Mouse (Mus musculus) midbrain, embryonic 10.5 days (tissue): ENCODE measurements at regions not wholly inside any gene's neighbourhood (a gene's known extent, or its start where the extent isn't known, plus 50 kb on each side); places are given as distances from the start of the nearest gene placed in this dataset.

Experiments used
- DNase-seq: peaks from one replicate; pipeline ENCODE4 v3.0.0-alpha.2; 2017; ENCODE audit warnings: low spot score
- H3K27ac ChIP-seq: fragments of 300-500 bp; sonication (generic); replicated peaks from 2 replicates; pipeline ENCODE4 v1.5.1; 2016; ENCODE audit warnings: mild to moderate bottlenecking
- H3K27me3 ChIP-seq: fragments of 300-500 bp; sonication (generic); 2 replicates; pipeline ENCODE4 v1.6.1; 2016; ENCODE audit warnings: low read depth, mild to moderate bottlenecking; ENCODE audit not compliant: poor library complexity, severe bottlenecking
- H3K36me3 ChIP-seq: fragments of 300-500 bp; sonication (generic); 2 replicates; pipeline ENCODE4 v1.6.1; 2016; ENCODE audit warnings: mild to moderate bottlenecking, moderate library complexity
- H3K4me1 ChIP-seq: fragments of 300-500 bp; sonication (generic); 2 replicates; pipeline ENCODE4 v1.6.1; 2016
- H3K4me3 ChIP-seq: fragments of 300-500 bp; sonication (generic); 2 replicates; pipeline ENCODE4 v1.5.1; 2016; ENCODE audit warnings: mild to moderate bottlenecking, moderate library complexity
- H3K9me3 ChIP-seq: fragments of 300-500 bp; sonication (generic); replicated peaks from 2 replicates; pipeline ENCODE4 v1.6.1; 2016; ENCODE audit warnings: mild to moderate bottlenecking
- WGBS: fragments of 180-500 bp; shearing (Covaris S2); methylation state at CpG from one replicate; pipeline ENCODE4 v1.1.7; 2016; 5-methylcytosine and 5-hydroxymethylcytosine counted together

DNA sequence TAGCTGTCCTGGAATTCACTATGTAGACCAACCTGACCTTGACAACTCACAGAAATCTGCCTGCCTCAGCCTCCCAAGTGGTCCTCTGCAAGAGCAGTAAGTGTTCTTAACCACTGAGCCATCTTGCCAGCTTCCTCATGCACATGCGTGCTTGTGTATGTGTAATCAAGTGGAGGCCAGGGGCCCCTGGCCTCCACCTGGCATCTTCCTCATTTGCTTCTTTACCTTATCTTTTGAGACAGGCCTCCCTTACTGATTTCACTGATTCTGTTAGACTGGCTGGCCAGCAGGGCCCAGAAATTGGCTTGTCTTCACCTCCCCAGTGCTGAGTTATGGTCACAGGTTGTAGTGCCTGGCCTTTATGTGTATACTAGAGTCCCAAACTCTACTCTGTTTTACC lies 162.6 kb downstream of the Phlda1 start:
- Histone ChIP-seq H3K27ac (no peak overlapping the region), H3K27me3 (peaks cover 52% of the 10 kb centered on the region), H3K4me1 (peaks cover 30% of the 10 kb centered on the region), H3K36me3 (no peaks in the 10 kb centered on the region), H3K4me3 (no peak overlapping the region), H3K9me3 (no peaks in the 10 kb centered on the region)
- WGBS, result 97% methylated on average over 1 of the region's 1 CpGs
- DNase-seq, result no peak

DNA sequence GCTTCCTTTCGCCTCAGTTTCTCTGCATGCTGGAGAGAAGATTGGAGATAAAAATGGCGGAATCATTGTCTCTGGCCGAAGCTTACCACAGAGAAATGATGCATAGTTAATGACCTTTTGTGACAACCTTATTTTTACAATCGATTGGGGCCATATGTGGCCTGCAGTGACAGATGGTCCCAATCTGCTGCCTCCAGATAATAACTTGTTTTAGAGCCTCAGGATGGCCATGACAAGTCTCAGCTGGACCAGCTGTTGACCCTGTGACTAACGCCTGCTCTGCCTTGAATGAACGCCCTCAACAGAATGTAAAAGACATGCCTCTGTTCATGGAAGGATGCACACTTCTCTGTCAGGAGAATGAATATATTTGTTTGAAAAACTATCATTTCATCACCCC lies 163.6 kb downstream of the Phlda1 start:
- H3K4me3 ChIP-seq, result no peak overlapping the region
- WGBS, result 63% methylated on average over 6 of the region's 6 CpGs
- H3K4me1 ChIP-seq, result peaks cover 31% of the 10 kb centered on the region
- peak; percentile 45 for DNase-seq
- no peaks in the 10 kb centered on the region for H3K36me3 ChIP-seq
- peaks cover 42% of the 10 kb centered on the region for H3K27me3 ChIP-seq
- no peaks in the 10 kb centered on the region for H3K9me3 ChIP-seq
- peak overlapping the region; percentile 50; the same call in 1 of the 2 replicates for H3K27ac ChIP-seq

DNA sequence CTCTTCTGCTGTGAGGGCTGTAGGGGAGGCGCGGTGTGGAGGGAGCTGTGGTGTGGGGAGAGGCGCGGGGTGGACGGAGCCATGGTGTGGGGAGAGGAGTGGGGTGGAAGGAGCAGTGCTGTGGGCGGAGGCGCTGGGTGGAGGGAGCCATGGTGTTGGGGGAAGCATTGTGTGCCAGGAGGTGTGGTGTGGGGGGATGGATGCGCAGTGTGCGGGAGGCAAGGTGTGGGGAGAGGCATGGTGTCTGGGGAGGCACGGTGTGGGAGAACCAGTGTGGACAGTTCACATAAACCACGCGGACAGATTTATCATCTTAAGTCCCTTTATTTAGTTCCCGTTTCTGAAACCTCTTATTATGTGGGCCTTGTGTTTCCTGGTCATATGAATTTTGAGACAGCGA lies 164.6 kb downstream of the Phlda1 start:
- Histone ChIP-seq H3K4me3 (no peak overlapping the region), H3K9me3 (no peaks in the 10 kb centered on the region), H3K27me3 (peaks cover 31% of the 10 kb centered on the region), H3K27ac (peak overlapping the region; percentile 57; the same call in 1 of the 2 replicates), H3K4me1 (peaks cover 31% of the 10 kb centered on the region), H3K36me3 (no peaks in the 10 kb centered on the region)
- DNase-seq, result no peak
- 94% methylated on average over 14 of the region's 14 CpGs for WGBS

DNA sequence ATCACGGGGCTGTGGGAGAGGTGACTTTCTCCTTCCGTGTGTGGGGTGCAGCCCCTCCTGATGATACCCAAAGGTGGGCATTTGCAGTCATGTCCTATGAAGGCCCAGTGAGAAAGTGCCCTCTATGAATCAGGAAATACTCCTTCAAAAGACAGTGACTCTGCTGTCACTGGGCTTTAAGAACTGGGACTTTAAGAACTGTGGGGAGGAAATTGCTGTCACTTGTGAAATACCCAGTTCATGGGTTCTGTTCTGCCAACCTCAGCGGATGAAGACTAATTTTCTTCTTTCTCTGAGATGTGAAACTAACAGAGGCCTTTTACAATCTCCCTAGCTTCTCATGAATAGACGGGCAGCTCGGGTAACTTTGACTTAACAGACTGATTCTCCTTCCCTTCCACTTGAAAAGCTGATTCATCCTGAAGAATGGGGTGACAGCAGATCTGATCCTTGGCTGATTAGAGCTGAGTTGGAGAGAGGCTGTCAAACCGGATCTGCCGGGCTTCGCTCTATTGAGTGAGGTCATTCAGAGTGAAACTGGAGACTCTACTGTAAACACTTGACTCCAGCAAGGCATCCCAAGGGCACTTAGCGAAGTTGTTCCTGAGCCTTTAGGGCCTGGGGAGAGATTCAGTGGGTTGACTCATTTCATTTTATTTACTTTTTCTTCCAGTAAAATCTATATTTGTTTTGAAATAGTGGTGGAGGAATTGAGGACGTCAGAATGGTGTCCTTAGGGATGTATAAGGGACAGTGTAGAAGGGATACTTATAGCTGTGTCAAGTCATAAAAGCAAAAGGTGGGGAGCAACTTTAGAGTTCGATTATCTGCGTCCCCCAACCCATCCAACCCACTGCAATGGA lies 166.6 kb downstream of the Phlda1 start:
- 49% methylated on average over 12 of the region's 12 CpGs for WGBS
- Histone ChIP-seq H3K27me3 (peaks cover 14% of the 10 kb centered on the region; the same call in 1 of the 2 replicates), H3K9me3 (no peaks in the 10 kb centered on the region), H3K36me3 (no peaks in the 10 kb centered on the region), H3K27ac (0 out of 2 replicates have a peak overlapping the region, but pooled peaks have one; percentile 28), H3K4me3 (no peak overlapping the region), H3K4me1 (peaks cover 35% of the 10 kb centered on the region)
- no peak for DNase-seq

DNA sequence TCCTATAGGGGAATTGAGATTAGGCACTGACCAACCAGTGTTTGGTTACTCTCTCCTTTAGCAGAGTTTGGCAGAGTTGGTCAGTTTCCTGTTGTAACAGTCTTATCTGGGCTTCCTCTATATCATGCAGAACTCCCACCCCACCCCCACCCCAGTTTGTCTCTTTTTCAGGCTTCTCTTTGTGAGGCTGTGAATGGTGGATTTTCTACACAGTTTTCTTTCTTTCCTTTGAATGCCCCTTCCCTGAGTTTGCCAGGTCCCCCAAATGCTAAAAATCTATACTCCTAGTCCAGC lies 167.2 kb downstream of the Phlda1 start:
- peaks cover 35% of the 10 kb centered on the region for H3K4me1 ChIP-seq
- H3K4me3 ChIP-seq, result no peak overlapping the region
- no peaks in the 10 kb centered on the region for H3K36me3 ChIP-seq
- H3K27me3 ChIP-seq, result peaks cover 14% of the 10 kb centered on the region; the same call in 1 of the 2 replicates
- DNase-seq, result no peak
- H3K9me3 ChIP-seq, result no peaks in the 10 kb centered on the region
- H3K27ac ChIP-seq, result 0 out of 2 replicates have a peak overlapping the region, but pooled peaks have one; percentile 28

DNA sequence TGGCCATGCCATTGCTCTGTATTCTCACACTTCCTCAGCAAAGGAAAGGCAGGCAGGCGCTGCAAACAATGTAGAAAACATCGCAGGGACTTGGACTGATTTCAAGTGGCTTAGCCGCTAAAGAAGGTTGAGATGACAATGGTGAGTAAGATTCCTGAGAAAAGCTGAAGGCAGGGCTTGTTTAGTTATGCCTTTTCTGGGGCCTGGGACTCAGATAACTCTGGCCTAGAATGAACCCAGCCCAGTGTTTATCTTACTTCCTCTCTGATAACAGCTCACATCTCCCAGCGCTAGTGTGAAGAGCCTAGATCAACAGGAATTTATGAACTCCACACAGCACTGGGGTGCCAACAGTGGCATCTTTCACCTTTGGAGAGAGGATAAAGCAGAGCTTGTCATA lies 170.2 kb downstream of the Phlda1 start:
- Histone ChIP-seq H3K4me3 (no peak overlapping the region), H3K4me1 (peaks cover 28% of the 10 kb centered on the region), H3K36me3 (no peaks in the 10 kb centered on the region), H3K9me3 (no peaks in the 10 kb centered on the region), H3K27me3 (peaks cover 9% of the 10 kb centered on the region; the same call in 1 of the 2 replicates), H3K27ac (no peak overlapping the region)
- DNase-seq, result no peak
- 60% methylated on average over 4 of the region's 4 CpGs for WGBS

DNA sequence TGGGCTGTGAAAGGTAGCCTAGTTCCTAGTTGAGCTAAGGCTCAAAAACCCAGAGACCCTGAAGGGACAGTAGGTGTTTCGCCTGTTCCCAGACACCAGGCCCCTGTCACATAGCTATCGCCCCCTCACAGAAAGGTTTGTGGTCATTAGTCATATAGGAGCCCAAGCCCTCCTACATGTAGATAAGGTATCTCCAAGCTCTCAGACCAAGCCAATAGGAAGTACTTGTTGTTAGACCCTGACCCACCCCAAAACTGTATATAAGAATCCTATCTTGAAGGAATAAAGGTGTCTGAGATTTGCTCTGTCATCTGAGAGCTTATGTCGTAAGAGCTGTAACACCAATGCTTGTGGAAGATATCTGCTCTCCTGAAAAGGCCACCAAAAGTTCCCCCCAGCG lies 174.8 kb downstream of the Phlda1 start:
- Histone ChIP-seq H3K27me3 (no peaks in the 10 kb centered on the region), H3K9me3 (no peaks in the 10 kb centered on the region), H3K27ac (no peak overlapping the region), H3K4me1 (0 out of 2 replicates have a peak, but pooled peaks cover 4% of the 10 kb centered on the region), H3K36me3 (no peaks in the 10 kb centered on the region), H3K4me3 (no peak overlapping the region)
- DNase-seq, result no peak
- 81% methylated on average over 4 of the region's 4 CpGs for WGBS

DNA sequence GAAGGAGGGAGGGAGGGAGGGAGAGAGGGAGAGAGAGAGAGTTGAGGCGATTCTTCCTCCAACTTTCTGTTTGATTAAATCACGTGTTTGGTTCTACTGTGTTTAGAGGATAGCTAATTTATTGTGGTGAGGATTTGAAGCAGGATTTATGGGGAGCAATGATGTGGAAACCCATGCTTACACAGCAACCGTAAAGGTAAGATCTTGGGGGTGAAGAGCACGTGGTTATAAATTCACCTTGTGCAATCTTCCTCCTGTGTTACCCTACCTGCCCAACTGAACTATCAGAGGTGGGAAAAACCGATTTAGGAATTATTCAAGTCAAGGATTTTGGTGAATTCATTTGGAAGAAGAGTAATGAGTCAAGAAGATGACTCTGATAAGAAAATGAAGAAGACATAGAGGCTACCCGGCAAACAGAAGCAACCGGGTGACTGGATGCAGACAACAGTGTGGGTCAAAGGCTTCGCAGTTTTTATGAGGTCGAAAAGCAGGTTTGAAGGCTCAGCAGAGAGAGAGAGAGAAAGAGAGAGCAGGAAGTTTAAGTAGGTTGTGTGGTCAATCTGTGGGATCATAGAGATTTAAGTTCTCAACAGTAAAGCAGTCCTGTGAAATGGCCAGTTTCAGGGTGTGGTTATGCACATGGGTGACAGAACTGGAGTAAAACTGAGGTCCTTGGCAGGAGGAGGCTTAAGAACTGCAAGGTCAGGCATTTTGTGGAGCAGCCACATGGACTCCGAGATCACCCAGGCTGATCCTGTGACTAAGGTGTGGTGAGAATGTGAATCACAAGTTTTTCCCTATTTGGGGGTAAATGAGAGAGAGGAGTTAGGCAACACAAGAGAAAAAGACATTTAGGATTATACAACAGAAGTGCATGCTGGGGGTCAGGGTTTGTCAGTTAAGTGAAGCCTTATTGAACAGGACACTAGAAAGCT lies 178.6 kb downstream of the Phlda1 start:
- no peaks in the 10 kb centered on the region for H3K4me1 ChIP-seq
- H3K36me3 ChIP-seq, result no peaks in the 10 kb centered on the region
- H3K27ac ChIP-seq, result no peak overlapping the region
- no peaks in the 10 kb centered on the region for H3K27me3 ChIP-seq
- H3K4me3 ChIP-seq, result no peak overlapping the region
- DNase-seq, result no peak
- H3K9me3 ChIP-seq, result no peaks in the 10 kb centered on the region
- 87% methylated on average over 10 of the region's 10 CpGs for WGBS

DNA sequence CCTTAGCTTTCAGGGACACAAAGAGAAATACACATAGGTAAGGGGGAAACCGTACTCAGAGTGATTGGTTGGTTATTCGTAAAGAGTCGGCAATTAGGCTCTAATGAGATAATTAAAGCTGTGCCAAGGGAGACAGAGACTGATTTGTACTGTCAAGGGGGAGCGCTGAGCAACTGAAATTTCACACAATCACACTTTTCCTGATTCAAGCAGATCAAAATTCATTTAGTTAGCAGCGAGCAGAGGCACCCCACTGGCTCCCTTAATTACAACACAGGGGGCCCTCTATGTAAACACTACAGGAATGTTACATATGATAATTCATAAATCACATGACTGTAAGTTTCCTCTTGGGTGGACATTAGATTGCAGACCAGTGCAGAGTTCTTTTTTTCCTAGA lies 180.5 kb downstream of the Phlda1 start:
- no peaks in the 10 kb centered on the region for H3K27me3 ChIP-seq
- H3K27ac ChIP-seq, result no peak overlapping the region
- H3K9me3 ChIP-seq, result no peaks in the 10 kb centered on the region
- 66% methylated on average over 5 of the region's 5 CpGs for WGBS
- no peak for DNase-seq
- no peaks in the 10 kb centered on the region for H3K4me1 ChIP-seq
- no peaks in the 10 kb centered on the region for H3K36me3 ChIP-seq
- no peak overlapping the region for H3K4me3 ChIP-seq

DNA sequence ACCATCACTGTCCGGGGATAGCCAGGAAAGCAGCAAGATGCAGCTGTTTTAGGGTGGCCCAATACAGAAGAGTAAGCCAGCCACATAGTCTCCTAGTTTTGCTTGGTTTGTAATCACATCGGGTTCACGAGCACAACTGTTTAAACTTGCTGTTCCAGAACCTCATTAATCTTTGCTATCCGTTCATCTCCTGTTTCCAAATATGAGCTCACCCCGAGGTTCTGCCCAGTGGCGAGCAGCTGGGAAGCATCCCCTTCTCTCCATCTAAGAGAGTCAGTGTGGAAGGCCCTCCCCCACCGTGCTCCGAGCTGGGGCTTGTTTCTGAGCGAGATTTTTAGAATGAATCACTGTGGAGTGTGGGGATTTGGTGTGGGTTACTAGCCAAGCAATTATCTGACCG lies 183.5 kb downstream of the Phlda1 start:
- no peak overlapping the region for H3K4me3 ChIP-seq
- H3K27me3 ChIP-seq, result no peaks in the 10 kb centered on the region
- DNase-seq, result no peak
- no peaks in the 10 kb centered on the region for H3K36me3 ChIP-seq
- peaks cover 5% of the 10 kb centered on the region; the same call in 1 of the 2 replicates for H3K4me1 ChIP-seq
- 79% methylated on average over 10 of the region's 10 CpGs for WGBS
- H3K27ac ChIP-seq, result no peak overlapping the region
- no peaks in the 10 kb centered on the region for H3K9me3 ChIP-seq

DNA sequence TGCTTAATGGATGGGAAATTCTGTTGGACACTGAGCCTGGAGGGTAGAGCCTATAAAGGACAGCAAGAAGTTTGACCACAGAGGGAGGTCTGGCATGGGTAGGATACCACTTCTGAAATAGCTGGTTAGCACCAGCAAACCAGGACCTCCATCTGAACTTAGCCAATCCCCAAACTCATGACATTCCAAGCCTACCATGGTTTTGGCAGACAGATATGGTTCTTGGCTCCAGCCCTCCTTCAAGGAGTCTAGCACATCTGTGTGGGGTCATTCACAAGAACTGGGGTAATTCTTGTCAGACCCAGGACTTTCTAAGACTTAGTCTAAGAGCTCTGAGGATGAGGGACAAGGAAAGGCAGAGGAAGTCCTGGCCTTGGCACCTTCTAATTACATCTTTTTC lies 187.7 kb downstream of the Phlda1 start:
- peaks cover 9% of the 10 kb centered on the region for H3K4me1 ChIP-seq
- no peak for DNase-seq
- no peak overlapping the region for H3K27ac ChIP-seq
- no peaks in the 10 kb centered on the region for H3K36me3 ChIP-seq
- no peak overlapping the region for H3K4me3 ChIP-seq
- H3K9me3 ChIP-seq, result no peaks in the 10 kb centered on the region
- no peaks in the 10 kb centered on the region for H3K27me3 ChIP-seq

DNA sequence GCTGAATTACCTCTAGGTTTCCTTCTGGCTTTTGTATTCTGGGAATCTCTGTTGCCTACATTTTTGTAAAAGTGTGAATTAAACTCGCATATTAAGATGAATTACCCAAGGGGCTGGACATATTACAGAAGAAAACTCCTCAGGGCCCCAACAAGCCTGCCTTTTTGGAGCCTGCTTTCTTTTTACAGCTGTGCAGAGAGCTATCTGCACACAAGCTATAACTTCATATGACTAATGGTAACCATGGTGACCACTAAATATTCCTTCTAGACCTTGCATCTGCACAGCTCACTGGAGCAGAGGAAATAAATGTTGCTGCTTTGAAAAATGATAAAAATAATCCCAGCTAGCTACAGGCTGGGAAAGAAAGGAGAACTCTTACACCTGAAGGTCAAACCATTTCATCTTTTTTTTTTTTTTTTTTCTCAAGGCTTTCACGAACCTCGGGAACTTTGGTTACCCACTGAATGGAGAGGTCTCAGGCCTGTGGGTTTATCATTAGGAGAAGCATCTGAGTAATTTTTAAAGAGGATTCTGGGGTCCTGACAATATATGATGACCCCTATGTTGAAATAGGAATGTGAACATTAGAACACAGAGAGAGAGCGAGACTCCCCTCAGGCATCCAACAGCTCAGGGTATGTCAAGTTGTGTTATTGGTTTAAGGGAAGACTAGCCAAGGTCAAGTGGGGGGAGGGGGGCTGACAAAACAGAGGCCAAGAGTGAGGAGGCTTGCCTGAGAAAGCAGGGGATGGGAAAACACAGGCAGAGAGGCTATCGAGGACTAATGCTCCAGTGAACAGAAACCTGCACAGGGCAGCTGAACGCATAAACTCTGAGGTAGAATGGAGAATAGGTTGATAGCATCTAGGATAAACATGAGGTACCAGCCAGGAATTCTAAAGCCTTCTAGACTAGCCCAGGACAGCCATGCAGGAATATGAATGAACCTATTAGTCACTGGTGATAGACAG lies 188.4 kb downstream of the Phlda1 start:
- Histone ChIP-seq H3K9me3 (no peaks in the 10 kb centered on the region), H3K27me3 (no peaks in the 10 kb centered on the region), H3K36me3 (no peaks in the 10 kb centered on the region), H3K4me1 (peaks cover 9% of the 10 kb centered on the region), H3K4me3 (no peak overlapping the region), H3K27ac (no peak overlapping the region)
- no peak for DNase-seq
- 75% methylated on average over 6 of the region's 6 CpGs for WGBS
